Mouse (Mus musculus) frontal cortex, postnatal 14 days (tissue): ENCODE data around the gene Rbbp4.

Experiments
- DNase-seq, 2 experiments: peaks; one replicate each; pipeline ENCODE4 v3.0.0; 2022; ENCODE audit warnings: low spot score in 2 of 2

Gene Rbbp4

DNA sequence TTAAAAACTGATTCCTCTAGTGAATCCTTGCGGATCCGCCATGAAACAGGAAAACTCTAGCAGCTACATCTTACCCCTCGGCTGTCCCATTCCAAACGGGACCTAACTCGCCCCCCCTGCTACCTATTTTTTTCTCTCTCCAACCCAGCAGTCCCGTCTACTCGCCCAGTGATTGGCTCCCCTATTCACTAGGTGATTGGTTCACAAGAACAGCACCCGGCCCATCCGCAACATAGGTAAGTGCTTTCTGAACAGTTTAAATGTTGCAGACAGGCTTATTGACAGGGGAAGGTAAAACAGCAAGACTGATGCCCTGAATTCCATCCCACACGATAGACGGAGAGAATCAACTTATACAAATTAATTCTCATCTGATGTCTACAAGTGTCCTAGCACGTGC, 18.0 kb upstream of the Rbbp4 start:
- no peak for DNase-seq

DNA sequence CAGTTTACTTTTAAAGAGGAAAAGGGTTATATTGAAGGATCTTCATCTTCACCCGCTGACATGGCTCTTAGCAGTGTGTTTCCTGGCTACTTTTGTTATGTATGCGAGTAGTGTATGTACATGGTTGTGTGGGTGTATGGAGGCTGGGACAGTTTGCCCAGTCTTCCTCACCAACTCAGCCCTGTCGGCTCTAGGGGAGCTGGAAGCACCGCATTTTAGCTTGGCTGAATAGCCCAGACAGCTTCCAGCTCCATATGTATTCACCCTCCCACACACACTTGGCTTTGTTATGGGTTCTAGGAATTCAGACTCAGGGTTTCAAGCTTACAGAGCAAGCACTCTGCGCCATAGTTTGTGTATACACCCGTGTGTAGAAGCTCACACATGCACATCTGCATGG, 15.9 kb upstream of the Rbbp4 start:
- DNase-seq: peak; percentile 24 to 27

DNA sequence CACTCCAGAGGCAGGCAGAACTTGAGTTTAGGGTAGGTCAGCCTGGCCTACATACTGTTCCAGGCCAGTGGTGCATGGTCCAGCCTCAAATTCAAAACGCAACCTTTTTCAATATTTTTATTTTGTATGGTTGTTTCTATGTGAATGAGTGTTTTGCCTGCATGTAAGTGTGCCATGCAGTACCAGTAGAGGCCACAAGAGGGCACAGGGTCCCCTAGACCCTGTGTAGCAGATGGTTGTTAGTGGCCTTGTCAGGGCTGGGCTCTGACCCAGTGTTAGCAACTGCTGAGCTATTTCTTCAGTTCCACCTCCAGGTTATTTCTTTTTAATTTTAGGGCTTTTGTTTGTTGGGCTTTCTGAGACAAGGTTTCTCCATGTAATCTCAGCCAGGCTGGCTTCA, 15.5 kb upstream of the Rbbp4 start:
- peak; percentile 21 to 61 for DNase-seq

DNA sequence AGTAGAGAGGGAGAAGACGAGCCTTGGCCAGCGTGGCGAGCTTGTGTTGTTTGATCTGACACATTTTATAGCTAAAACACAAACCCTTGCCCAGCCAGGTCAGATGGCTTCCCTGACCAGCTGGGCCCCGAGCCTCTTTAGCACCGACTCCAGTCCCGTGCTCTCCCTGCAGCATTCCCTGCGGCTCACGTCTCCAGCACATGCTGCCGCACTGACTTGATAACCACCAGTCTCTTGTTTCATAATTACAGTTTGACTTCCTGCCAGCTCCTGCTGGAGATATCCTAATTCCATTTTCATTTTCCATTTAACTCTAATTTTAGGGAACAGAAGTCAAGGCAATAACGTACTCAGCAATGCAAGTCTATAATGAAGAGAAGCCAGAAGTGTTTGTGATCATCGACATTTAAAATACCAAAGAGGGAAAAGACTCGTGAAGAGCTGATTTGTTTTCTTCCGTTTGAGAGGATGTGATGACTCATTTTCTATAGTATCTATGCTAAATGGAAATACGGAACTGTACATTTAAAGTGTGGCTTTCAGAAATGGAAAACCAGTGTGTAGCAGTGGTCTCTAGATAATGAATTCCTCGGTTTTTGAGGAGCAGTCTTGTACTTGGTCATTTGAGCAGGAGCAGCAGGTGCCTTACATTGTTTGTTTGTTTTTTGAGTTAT, 11.4 kb upstream of the Rbbp4 start:
- DNase-seq: peak; percentile 16 to 26

DNA sequence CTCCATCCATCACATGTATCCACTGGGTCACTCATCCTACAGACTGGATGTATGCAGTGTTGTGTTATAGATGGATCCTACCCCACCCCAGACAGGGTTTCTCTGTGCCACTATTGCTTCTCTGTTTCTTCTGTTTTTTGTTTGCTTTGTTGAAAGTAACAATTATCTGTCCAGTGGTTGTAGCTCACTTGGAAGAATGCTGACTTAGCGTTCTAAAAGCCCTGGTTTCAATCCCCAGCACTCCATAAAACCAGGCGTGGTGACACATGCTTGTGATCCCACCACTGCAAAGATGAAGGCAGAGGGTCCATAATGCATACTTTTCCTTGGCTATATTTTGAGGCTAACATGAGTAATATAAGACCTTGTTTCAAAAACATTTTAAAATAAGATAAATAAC, 7.5 kb upstream of the Rbbp4 start:
- DNase-seq: no peak

DNA sequence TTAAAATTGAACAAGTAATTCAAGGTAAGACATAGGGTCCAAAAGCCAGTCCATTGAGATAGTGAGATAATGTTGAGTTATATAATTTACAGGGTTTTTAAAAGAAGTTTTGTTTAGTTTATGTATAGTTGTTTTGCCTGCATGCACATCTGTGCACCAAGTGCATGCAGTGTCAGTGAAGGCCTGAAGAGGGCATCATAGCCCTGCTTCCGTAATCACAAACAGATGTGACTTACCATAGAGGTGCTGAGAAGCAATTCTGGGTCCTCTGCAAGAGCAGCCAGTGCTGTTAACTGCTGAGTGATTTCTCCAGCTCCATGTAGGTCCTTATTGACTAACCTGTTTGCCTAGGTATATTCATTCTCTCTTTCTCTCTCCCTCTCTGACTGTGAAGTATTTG, 6.7 kb upstream of the Rbbp4 start:
- no peak for DNase-seq

DNA sequence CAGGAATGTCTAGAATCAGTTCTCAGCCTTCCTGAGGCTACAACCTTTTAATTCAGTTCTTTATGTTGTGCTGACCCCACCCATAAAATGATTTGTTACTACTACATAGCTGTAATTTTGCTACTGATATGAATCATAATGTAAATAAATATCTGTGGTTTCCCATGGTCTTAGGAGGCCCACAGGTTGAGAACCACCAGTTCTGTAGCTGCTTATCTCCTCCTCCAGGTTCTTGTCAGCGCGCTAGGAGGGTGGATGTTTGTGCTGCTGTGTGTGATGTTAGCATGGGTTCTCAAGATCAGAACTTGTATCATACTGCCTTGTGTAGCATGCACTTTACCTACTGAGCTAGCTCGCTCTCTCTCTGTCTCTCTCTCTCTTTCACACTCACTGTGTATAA, 4.6 kb upstream of the Rbbp4 start:
- DNase-seq: no peak

DNA sequence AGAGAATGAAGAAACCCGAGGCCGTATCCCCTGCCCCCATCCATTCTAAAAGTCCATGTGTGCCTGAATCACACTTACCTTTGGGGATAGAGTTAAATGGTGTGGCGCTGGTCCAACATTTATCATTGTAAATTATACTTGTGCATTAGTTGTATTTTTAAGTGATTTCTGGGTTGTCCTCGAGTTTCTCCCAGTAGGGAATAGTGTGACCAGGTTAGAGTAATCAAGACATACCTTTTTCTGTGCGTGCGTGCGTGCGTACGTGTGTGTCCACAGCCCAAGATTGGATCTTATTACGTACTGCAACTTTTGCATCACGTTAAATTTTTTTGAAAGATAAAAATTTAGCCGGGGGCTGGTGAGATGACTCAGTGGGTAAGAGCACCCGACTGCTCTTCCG, 1.1 kb upstream of the Rbbp4 start:
- no peak for DNase-seq

DNA sequence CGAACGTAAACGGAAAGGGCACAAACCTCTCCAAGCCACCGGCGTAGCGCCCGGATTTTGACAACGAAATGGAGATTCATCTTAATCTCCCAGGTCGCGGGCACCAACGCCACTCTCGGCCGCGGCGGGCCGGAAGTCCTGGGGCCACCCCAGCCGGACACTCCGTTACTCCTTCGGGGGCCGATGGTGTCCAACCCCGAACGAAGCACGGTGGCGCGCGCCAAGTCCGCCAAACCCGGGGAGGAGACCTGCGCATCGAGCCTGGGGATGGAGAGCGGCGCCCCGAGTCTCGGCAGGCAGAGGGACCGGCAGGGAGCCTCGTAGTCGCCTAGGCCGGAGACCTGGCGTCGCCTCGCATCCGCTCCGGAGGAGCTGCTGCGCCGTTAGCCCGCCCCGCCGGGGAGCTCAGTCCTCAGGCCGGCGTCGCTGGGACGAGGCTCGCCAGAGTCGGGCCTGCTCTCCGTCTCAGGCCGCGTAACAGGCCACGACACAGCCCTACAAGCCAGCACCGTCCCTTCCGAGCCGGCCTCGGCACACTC, 424 bp downstream of the Rbbp4 start:
- peak in 1 of 2 experiments; percentile 52 for DNase-seq

DNA sequence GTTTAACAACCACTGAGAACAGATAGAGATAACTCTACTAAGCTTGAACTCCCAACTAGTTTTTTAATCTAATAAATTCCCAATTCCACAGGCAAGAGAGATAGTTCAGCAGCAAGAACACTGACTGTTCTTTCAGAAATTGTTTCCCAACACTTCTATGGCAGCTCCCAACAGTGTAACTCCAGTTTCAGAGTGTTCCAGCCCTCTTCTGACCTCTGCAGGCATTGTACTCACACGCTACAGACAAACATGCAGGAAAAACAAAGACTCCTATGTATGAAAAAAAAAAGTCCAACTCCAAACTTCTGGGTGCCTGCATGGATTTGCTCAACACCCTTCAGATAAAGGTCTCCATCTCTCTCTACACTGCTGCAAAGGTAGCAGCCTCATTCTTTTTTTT, 2.3 kb downstream of the Rbbp4 start:
- no peak for DNase-seq

DNA sequence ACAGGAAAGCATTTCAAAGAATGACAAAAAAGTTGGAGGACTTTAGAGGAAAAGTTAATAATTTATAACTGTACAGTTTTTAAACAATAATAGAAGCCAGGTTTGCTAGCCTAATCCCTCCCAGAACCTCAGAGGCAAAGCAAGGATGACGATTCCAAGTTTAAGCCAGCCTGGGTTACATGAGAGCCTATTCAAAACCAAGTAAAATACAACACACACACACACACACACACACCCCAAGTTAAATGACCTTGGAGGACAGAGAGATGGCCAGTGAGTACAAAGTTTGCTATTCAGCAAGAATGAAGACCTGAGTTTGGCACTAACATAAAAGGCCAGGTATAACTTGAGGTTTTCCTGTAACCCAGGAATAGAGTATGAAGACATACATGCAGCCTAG, 9.0 kb downstream of the Rbbp4 start:
- DNase-seq: no peak

DNA sequence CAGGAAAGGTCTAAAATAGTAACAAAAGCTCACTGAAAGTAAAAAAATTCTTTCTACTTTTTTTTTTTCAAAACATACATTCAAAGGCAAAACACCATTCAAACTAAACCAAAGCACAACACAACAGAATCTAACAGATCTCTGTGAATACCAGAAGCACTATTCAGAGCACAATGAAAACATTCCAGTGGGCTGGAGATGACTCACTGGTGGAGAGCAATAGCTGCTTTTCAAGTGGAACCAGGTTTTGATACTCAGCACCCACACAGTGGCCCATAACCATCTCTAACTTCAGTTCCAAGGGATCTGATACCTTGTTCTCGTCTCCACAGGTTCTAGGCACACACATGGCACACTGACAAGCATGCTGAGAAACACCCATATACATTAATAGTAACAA, 10.4 kb downstream of the Rbbp4 start:
- DNase-seq: no peak

DNA sequence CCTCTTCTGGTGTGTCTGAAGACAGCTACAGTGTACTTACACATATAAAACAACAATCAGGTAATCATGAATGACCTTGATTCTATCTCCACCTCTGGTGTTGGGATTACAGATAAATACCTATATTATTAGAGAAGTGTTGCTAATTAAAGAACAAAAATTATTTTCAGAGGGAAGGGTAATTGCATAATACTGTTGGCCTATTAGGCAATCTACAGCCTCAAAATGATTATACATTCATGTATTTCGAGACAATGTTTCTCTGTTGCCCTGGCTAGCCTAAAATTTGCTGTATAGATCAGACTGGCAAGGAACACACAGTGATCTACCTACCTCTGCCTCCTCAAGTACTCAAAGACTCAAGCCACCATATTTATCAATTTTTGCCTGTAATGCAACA, 11.7 kb downstream of the Rbbp4 start:
- no peak for DNase-seq

DNA sequence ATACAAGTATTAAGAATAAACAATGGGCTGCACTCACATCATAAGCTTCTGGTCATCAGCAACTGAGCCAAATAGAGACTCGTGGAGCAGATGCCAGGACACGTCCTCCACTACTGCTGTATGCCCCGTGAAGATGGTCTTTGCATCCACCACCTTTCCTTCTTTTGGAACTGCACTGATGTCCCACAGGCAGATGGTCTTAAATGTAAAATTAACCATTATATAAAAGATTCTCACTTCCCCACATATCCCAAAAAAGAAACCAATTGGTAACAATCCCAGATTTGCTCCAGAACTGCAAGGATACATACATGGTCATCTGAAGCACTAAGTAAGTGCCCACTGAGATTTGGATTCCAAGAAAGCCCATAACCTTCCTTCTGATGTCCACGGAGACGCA, 13.1 kb downstream of the Rbbp4 start:
- no peak for DNase-seq

DNA sequence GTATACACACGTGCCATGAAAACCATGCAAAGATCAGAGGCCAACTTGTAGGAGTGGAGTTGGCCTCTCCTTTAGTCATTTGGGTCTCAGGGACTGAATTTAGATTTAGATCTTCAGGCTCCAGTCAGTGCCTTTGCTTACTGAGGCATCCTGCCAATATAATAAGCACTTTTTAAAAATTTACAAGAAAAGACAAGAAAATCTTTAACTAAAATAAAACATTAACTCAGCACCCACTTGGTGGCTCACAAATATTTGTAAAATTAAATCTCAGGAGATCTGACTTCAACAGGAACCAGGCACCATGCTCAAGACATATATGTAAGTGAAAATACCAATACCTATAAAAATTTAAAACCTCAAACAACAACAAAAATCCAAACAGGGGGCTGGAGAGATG, 14.3 kb downstream of the Rbbp4 start:
- DNase-seq: no peak

DNA sequence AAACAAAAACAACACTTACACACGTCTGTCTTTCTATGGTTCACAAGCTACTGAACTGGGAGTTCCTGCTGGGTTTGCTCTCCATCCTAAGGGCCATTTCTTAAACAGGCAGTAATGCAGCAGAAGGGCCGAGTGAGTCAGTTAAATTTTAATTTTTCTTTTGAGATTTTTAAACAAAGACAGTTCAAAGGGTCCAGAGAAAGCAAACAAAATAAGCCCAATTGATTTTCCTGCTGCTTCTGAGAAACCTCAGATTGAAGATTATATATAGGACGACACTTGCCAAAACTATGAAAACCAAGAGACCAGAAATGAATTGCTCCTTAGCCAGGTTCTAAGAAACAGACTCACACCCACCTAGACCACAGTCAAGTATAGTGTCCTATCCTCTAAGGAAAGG, 21.3 kb downstream of the Rbbp4 start:
- DNase-seq: no peak

DNA sequence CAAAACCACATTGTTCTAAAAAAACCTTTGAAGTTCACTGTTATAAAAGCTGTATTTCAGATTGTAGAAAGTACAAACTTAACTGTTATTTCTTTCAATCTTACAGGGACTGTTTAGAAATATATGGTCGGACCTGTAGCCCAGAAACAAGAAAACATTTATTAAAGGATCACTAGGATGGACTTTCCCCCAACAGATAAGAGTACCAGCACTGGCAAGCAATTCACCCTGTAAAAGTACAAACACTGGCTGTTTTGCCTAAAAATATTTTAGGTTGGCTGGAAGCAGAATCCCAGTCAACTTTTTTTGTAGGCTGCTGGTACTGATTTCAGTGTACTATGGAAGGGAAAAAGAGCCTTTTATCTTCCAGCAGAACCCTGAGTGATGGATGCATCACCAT, 27.2 kb downstream of the Rbbp4 start:
- DNase-seq: no peak

DNA sequence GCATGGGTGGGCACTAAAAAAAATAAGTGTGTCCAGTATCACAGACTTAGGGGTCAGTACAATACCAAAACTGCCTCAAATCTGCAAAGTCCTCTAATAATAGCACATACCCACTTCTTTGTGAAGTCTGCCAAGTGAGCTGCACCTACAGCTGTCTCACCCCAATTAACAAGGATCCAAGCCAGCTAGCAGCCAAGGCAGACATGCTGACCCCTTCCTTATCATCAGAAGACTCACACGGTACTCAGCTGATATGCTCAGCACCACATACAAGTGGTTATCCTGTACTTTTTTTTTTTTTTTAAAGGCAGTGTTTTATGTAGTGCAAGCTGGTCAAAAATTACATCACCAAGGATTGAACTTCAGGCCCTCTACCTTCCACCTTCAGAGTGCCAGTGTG, 30.9 kb downstream of the Rbbp4 start:
- DNase-seq: no peak

DNA sequence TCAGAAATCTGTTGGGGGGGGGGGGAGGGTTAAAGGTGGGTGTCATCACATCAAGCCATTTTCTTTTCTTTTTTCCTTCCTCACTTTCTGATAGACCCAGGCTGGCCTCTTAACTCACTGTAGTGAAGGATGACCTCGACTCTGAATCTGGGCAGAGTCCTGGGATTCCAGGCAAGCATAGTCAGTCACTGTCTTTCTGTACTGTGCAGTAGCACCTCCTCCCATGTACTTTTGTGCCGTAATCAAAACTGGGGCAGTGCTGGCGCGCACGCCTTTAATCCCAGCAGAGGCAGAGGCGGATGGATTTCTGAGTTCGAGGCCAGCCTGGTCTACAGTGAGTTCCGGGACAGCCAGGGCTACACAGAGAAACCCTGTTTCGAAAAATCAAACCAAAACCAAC, 31.4 kb downstream of the Rbbp4 start:
- DNase-seq: no peak

DNA sequence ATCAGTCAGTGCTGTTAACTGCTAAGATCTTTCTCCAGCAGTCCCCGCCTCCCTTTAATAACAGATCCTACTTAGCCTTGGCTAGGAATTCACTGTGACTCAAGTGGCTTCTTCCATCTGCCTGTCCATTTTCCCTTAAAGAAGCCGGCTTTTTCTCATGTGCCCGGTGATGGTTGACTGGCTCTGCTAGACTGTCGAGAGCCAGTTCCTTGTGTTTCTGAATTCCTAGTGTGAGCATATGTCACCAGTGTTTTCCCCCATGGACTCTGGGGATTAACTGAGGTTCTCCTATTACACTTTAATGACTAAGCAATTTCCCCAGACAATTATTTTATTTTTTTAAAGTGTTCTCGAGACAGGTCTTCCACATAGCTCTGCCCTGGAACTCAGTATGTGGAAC, 31.8 kb downstream of the Rbbp4 start:
- no peak for DNase-seq

DNA sequence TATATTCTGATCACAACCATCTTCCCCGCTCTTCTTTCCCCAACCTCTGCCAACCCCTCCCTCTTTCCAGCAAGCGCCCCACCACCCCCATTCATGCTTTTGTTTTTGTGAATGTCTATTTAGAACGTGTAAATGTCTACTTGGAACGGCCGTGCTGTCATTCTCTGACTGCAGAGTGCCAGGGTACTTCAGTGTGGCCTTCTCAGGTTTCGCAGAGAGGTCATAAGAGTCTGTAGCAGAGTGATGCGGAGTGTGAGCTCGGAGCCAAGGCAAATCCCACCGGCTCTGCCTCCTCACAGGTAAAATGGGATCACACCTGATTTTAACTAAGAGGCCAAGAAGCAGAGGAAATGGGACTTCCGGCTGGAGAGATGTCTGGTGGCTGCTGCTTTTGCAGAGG, 36.0 kb downstream of the Rbbp4 start:
- no peak for DNase-seq

DNA sequence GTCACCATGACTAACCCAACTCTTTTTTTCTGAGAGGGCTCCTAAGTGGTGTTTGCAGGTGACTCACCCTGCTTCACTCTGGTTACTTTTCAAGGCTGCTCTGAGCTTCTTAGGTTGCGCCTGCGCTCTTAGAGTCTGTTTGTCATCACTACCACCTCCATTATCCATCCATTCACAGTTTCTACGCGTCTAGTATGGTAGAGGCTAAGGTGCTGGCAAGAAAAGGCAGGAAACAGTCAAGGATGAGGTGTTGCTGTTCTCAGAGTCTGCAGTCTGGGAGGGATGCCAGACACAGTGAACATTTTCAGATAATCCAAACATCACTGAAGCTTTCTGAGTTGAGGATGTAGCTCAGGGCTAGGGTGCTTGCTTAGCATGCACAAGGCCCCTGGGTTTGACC, 37.4 kb downstream of the Rbbp4 start:
- DNase-seq: no peak

DNA sequence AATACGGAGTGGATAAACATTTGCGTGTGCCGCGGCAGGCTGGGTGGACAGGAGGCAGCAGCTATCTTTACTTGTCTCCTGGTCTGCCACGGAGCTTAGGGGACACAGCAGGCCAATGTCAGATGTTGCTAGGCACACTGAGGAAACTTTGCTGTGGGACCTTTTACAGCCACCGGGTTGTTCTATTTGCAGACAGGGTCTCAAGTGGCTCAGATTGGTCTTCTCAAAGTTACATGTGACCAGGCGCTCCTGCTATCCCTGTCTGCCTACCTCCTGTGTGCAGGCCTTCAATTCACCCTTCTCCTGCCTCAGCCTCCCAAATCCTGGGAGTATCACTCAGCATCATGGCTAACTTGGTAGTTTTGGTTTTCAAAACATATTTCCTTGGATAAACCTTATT, 39.1 kb downstream of the Rbbp4 start:
- no peak for DNase-seq

DNA sequence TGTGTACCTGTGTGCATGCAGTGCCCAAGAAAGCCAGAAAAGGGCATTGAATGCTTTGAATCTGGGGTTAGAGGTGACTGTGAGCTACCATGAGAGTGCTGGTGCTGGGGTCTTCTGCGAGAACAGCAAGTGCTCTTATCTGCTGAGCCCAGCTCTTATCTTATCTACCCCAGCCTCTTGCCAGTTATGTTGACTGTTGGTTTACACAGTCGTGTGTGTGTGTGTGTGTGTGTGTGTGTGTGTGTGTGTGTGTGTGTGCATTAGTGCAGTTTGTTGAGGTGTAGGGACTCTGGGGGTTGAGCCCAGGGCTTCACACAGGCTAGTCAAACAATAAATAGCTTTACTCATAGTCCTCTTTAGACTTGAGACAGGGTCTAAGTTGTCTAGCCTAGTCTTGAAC, 40.0 kb downstream of the Rbbp4 start:
- no peak for DNase-seq
